Mouse (Mus musculus) liver, embryonic 14.5 days (tissue): Measurements from ENCODE around the gene Igfbp4.

Experiments used
- CTCF ChIP-seq: IDR thresholded peaks from 2 replicates; pipeline ENCODE4 v1.5.1; 2016; ENCODE audit warnings: antibody characterized with exemption, low read depth, control low read depth
- EP300 ChIP-seq: IDR thresholded peaks from 2 replicates; pipeline ENCODE4 v1.6.1; 2016; ENCODE audit warnings: antibody characterized with exemption, low read depth

- TF ChIP-seq EP300 (no peak), CTCF (no peak)
These were observed 41.8 kb upstream of the Igfbp4 start for GRCm38 (mm10) chr11:98999243-98999642.
